Mouse (Mus musculus) cerebellum, adult 11 months (tissue): ENCODE results near the gene Nxph4.

Experiments used
- DNase-seq: peaks from one replicate; pipeline ENCODE4 v3.0.0; 2022

The Nxph4 gene

GRCm38 (mm10) chr10:127534036-127534928, at the start of gene Nxph4:
TSS of gene Nxph4 (minus strand) at chr10:127534559.
- DNase-seq = no peak

GRCm38 (mm10) chr10:127583649-127584048, 49.3 kb upstream of the Nxph4 start:
- DNase-seq = no peak

GRCm38 (mm10) chr10:127581291-127581690, 46.9 kb upstream of the Nxph4 start:
- DNase-seq = no peak

GRCm38 (mm10) chr10:127577982-127578381, 43.6 kb upstream of the Nxph4 start:
- DNase-seq = no peak

GRCm38 (mm10) chr10:127577156-127577555, 42.8 kb upstream of the Nxph4 start:
- no peak for DNase-seq

GRCm38 (mm10) chr10:127576381-127576961, 42.1 kb upstream of the Nxph4 start:
- peak; percentile 77 for DNase-seq

GRCm38 (mm10) chr10:127575741-127576140, 41.4 kb upstream of the Nxph4 start:
- DNase-seq = no peak

GRCm38 (mm10) chr10:127572281-127572680, 37.9 kb upstream of the Nxph4 start:
- DNase-seq = no peak

GRCm38 (mm10) chr10:127570937-127571641, 36.7 kb upstream of the Nxph4 start:
- no peak for DNase-seq

GRCm38 (mm10) chr10:127570384-127570783, 36.0 kb upstream of the Nxph4 start:
- DNase-seq = no peak

- peak; percentile 71 for DNase-seq
Measured at GRCm38 (mm10) chr10:127569450-127569849, 35.1 kb upstream of the Nxph4 start.

GRCm38 (mm10) chr10:127566553-127567326, 32.4 kb upstream of the Nxph4 start:
- no peak for DNase-seq

GRCm38 (mm10) chr10:127564301-127564700, 29.9 kb upstream of the Nxph4 start:
- DNase-seq = no peak

GRCm38 (mm10) chr10:127563840-127564239, 29.5 kb upstream of the Nxph4 start:
- DNase-seq = no peak

- no peak for DNase-seq
Measured at GRCm38 (mm10) chr10:127561145-127561544, 26.8 kb upstream of the Nxph4 start.

- no peak for DNase-seq
Measured at GRCm38 (mm10) chr10:127557397-127557796, 23.0 kb upstream of the Nxph4 start.

GRCm38 (mm10) chr10:127555703-127556102, 21.3 kb upstream of the Nxph4 start:
- no peak for DNase-seq

- no peak for DNase-seq
Measured at GRCm38 (mm10) chr10:127549892-127550291, 15.5 kb upstream of the Nxph4 start.

GRCm38 (mm10) chr10:127548236-127548635, 13.9 kb upstream of the Nxph4 start:
- DNase-seq = no peak

GRCm38 (mm10) chr10:127546505-127546904, 12.1 kb upstream of the Nxph4 start:
- DNase-seq = no peak

GRCm38 (mm10) chr10:127544375-127544774, 10.0 kb upstream of the Nxph4 start:
- no peak for DNase-seq

GRCm38 (mm10) chr10:127543916-127544315, 9.6 kb upstream of the Nxph4 start:
- DNase-seq = no peak

- DNase-seq = no peak
Measured at GRCm38 (mm10) chr10:127542720-127543119, 8.4 kb upstream of the Nxph4 start.
